Mouse (Mus musculus) testis, adult 2 months (tissue): ENCODE results near the gene Gm42742.

Experiments used
- CTCF ChIP-seq: fragments of 200-500 bp; IDR thresholded peaks from 2 replicates; pipeline ENCODE4 v1.5.1; 2012; ENCODE audit warnings: low read depth, mild to moderate bottlenecking, inconsistent platforms, low read length, moderate library complexity; ENCODE audit not compliant: control insufficient read depth, insufficient read depth, insufficient replicate concordance
- POLR2A ChIP-seq: fragments of 200-500 bp; IDR thresholded peaks from 2 replicates; pipeline ENCODE4 v1.6.1; 2012; ENCODE audit warnings: low read depth, mild to moderate bottlenecking, inconsistent platforms, low read length, moderate library complexity; ENCODE audit not compliant: control insufficient read depth

GRCm38 (mm10) chr7:127012374-127012773 lies 8.5 kb downstream of the Gm42742 start:
- TF ChIP-seq CTCF = no peak
- no peak for TF ChIP-seq POLR2A
